Mouse (Mus musculus) left cerebral cortex, adult 9 months (tissue): ENCODE measurements at regions not wholly inside any gene's neighbourhood (a gene's known extent, or its start where the extent isn't known, plus 50 kb on each side); places are given as distances from the start of the nearest gene placed in this dataset.

Experiments
- DNase-seq, 2 experiments: peaks; one replicate each; pipeline ENCODE4 v3.0.0; 2022; ENCODE audit warnings: low spot score in 2 of 2

GRCm38 (mm10) chrX:145672776-145673175 lies 167.8 kb upstream of the Amot start:
- peak in 1 of 2 experiments; percentile 24 for DNase-seq

- DNase-seq = no peak
Observed at GRCm38 (mm10) chrX:145651647-145652046, 146.7 kb upstream of the Amot start.

- DNase-seq = no peak
Observed at GRCm38 (mm10) chrX:145619649-145620048, 114.7 kb upstream of the Amot start.

- DNase-seq = no peak
Observed at GRCm38 (mm10) chrX:145602085-145602484, 97.1 kb upstream of the Amot start.

GRCm38 (mm10) chrX:145590733-145591132 lies 85.8 kb upstream of the Amot start:
- DNase-seq = no peak

- no peak for DNase-seq
Observed at GRCm38 (mm10) chrX:145567528-145567927, 62.5 kb upstream of the Amot start.

- DNase-seq = no peak
Observed at GRCm38 (mm10) chrX:145567073-145567472, 62.1 kb upstream of the Amot start.

GRCm38 (mm10) chrX:145558881-145559280 lies 53.9 kb upstream of the Amot start:
- no peak for DNase-seq
